Mouse (Mus musculus) heart, adult 2 months (tissue): ENCODE measurements around the gene Hist1h2bb. TPM values are rescaled to one million over a fixed set of nuclear protein-coding genes. Genes with fewer than 3 reads are reported as not detected.

ENCODE experiments used
- DNase-seq, 2 experiments: peaks; one replicate each; pipeline ENCODE4 v3.0.0; 2021
- H3K27ac ChIP-seq: fragments of 200-600 bp; 2 replicates; pipeline ENCODE4 v1.8.1; 2022
- H3K27me3 ChIP-seq: fragments of 200-500 bp; 2 replicates; pipeline ENCODE4 v1.6.1; 2012; ENCODE audit warnings: mild to moderate bottlenecking, low read length, inconsistent platforms, mixed read lengths; ENCODE audit not compliant: control insufficient read depth, insufficient read depth
- H3K36me3 ChIP-seq: fragments of 200-500 bp; 2 replicates; pipeline ENCODE4 v1.6.1; 2012; ENCODE audit warnings: low read length, inconsistent platforms; ENCODE audit not compliant: control insufficient read depth, insufficient read depth
- H3K4me1 ChIP-seq: fragments of 200-500 bp; 2 replicates; pipeline ENCODE4 v1.6.1; 2011; ENCODE audit warnings: low read length; ENCODE audit not compliant: control insufficient read depth, insufficient read depth
- H3K4me3 ChIP-seq: fragments of 200-600 bp; 2 replicates; pipeline ENCODE4 v1.8.1; 2022
- H3K79me2 ChIP-seq: fragments of 200-500 bp; replicated peaks from 2 replicates; pipeline ENCODE4 v1.6.1; 2012; ENCODE audit warnings: mild to moderate bottlenecking, inconsistent platforms, low read length, moderate library complexity, mixed read lengths; ENCODE audit not compliant: control insufficient read depth, insufficient read depth
- H3K9ac ChIP-seq: fragments of 200-500 bp; 2 replicates; pipeline ENCODE4 v1.6.1; 2012; ENCODE audit warnings: low read depth, mild to moderate bottlenecking, control low read depth, inconsistent platforms, low read length, mixed read lengths
- CTCF ChIP-seq: fragments of 200-600 bp; IDR thresholded peaks from 2 replicates; pipeline ENCODE4 v1.8.1; 2022; ENCODE audit warnings: antibody characterized with exemption, mild to moderate bottlenecking, moderate library complexity
- EP300 ChIP-seq: fragments of 200-500 bp; IDR thresholded peaks from 2 replicates; pipeline ENCODE4 v1.6.1; 2011; ENCODE audit warnings: low read depth, low read length, control low read depth; ENCODE audit not compliant: insufficient read depth
- POLR2A ChIP-seq: fragments of 200-500 bp; IDR thresholded peaks from 2 replicates; pipeline ENCODE4 v1.6.1; 2011; ENCODE audit warnings: mild to moderate bottlenecking, low read depth, low read length, control low read depth; ENCODE audit not compliant: insufficient read depth
- WGBS: fragments of 180-500 bp; shearing (Covaris S2); methylation state at CpG from one replicate; pipeline ENCODE4 v1.1.7; 2018; 5-methylcytosine and 5-hydroxymethylcytosine counted together
- intact Hi-C: fragments of 180-260 bp; cut with DNase I; formaldehyde crosslinking; loops from one replicate; pipeline ENCODE4 v1.15.1; 2025
- polyA plus RNA-seq: library from polyadenylated mRNA; depleted of rRNA; stranded (reverse); fragments of >200 nt; gene quantifications from 2 replicates; pipeline ENCODE4 v1.2.3, GENCODE M21; 2012
- total RNA-seq, 2 experiments: library from RNA; stranded (reverse); gene quantifications; 2 replicates each; pipeline ENCODE4 v1.2.3; 2021

Hist1h2bb gene
- total and polyA plus RNA-seq, 3 experiments, result 0.47 to 4.9 (median 3.2) TPM

GRCm38 (mm10) chr13:23739922-23740252 lies 6.6 kb upstream of the Hist1h2bb start:
- intact Hi-C loops, result loop anchor here (1.0 to 10.0 kb wide), 4 partner anchors 42 to 1985 kb away; partner anchors contain the start of genes Hist1h2af, Hist1h2ak, Hist1h2bn and Hist1h4c
- Histone ChIP-seq H3K27me3 (no peaks in the 10 kb centered on the region), H3K9ac (peak overlapping the region; percentile 85), H3K79me2 (no peaks in the 10 kb centered on the region), H3K4me3 (peak overlapping the region; percentile 89), H3K36me3 (peaks cover 18% of the 10 kb centered on the region), H3K27ac (peak overlapping the region; percentile 96), H3K4me1 (peaks cover 1% of the 10 kb centered on the region; the same call in 1 of the 2 replicates)
- no peak for DNase-seq
- 0% methylated on average over 14 of the region's 14 CpGs for WGBS
- TF ChIP-seq EP300 (no peak), CTCF (no peak), POLR2A (no peak; the same call in 1 of the 2 replicates)

GRCm38 (mm10) chr13:23740256-23740840 lies 6.2 kb upstream of the Hist1h2bb start:
- WGBS, result 25% methylated on average over 13 of the region's 13 CpGs
- TF ChIP-seq CTCF, result no peak
- TF ChIP-seq EP300, result no peak
- no peak for TF ChIP-seq POLR2A
- no peaks in the 10 kb centered on the region for H3K79me2 ChIP-seq
- H3K27ac ChIP-seq, result peak overlapping the region; percentile 96
- no peaks in the 10 kb centered on the region for H3K27me3 ChIP-seq
- DNase-seq, result no peak
- H3K4me3 ChIP-seq, result peak overlapping the region; percentile 89
- peak overlapping the region; percentile 85 for H3K9ac ChIP-seq
- intact Hi-C loops, result loop anchor here (5.0 kb wide), 2 partner anchors 158 to 208 kb away; partner anchors contain the start of genes Hist1h2af, Hist1h4d and Hist1h4h
- H3K4me1 ChIP-seq, result peaks cover 1% of the 10 kb centered on the region; the same call in 1 of the 2 replicates
- peaks cover 18% of the 10 kb centered on the region for H3K36me3 ChIP-seq

GRCm38 (mm10) chr13:23740910-23741309 lies 5.6 kb upstream of the Hist1h2bb start:
- H3K4me1 ChIP-seq, result peaks cover 2% of the 10 kb centered on the region
- TF ChIP-seq EP300, result no peak
- no peak for TF ChIP-seq POLR2A
- no peak for TF ChIP-seq CTCF
- WGBS, result 58% methylated on average over 5 of the region's 5 CpGs
- DNase-seq, result no peak
- H3K27me3 ChIP-seq, result no peaks in the 10 kb centered on the region
- no peak overlapping the region for H3K27ac ChIP-seq
- peak overlapping the region; percentile 89; the same call in 1 of the 2 replicates for H3K4me3 ChIP-seq
- H3K36me3 ChIP-seq, result peaks cover 18% of the 10 kb centered on the region
- no peaks in the 10 kb centered on the region for H3K79me2 ChIP-seq
- H3K9ac ChIP-seq, result no peak overlapping the region
- intact Hi-C loops, result loop anchor here (5.0 kb wide), 2 partner anchors 159 to 209 kb away; partner anchors contain the start of genes Hist1h2af, Hist1h4d and Hist1h4h

- no peak overlapping the region for H3K27ac ChIP-seq
- DNase-seq, result no peak
- intact Hi-C loops, result loop anchor here (5.0 kb wide), 2 partner anchors 160 to 210 kb away; partner anchors contain the start of genes Hist1h2af, Hist1h4d and Hist1h4h
- peaks cover 3% of the 10 kb centered on the region for H3K4me1 ChIP-seq
- no peak overlapping the region for H3K9ac ChIP-seq
- TF ChIP-seq EP300 (no peak), CTCF (no peak), POLR2A (no peak)
- H3K79me2 ChIP-seq, result no peaks in the 10 kb centered on the region
- H3K4me3 ChIP-seq, result no peak overlapping the region
- no peaks in the 10 kb centered on the region for H3K27me3 ChIP-seq
- peaks cover 18% of the 10 kb centered on the region for H3K36me3 ChIP-seq
These were observed 4.5 kb upstream of the Hist1h2bb start for GRCm38 (mm10) chr13:23742007-23742406.

GRCm38 (mm10) chr13:23743215-23743614 lies 3.3 kb upstream of the Hist1h2bb start:
- H3K4me1 ChIP-seq, result peaks cover 4% of the 10 kb centered on the region
- intact Hi-C loops, result loop anchor here (5.0 kb wide), 2 partner anchors 161 to 211 kb away; partner anchors contain the start of genes Hist1h2af, Hist1h4d and Hist1h4h
- no peak for DNase-seq
- H3K9ac ChIP-seq, result no peak overlapping the region
- 83% methylated on average over 5 of the region's 5 CpGs for WGBS
- TF ChIP-seq POLR2A, result no peak
- no peak for TF ChIP-seq CTCF
- TF ChIP-seq EP300, result no peak
- H3K36me3 ChIP-seq, result peaks cover 13% of the 10 kb centered on the region
- H3K27me3 ChIP-seq, result no peaks in the 10 kb centered on the region
- H3K4me3 ChIP-seq, result no peak overlapping the region
- H3K27ac ChIP-seq, result no peak overlapping the region
- no peaks in the 10 kb centered on the region for H3K79me2 ChIP-seq

- no peak for DNase-seq
- Histone ChIP-seq H3K4me1 (peaks cover 4% of the 10 kb centered on the region), H3K79me2 (no peaks in the 10 kb centered on the region), H3K4me3 (no peak overlapping the region), H3K27ac (no peak overlapping the region), H3K9ac (no peak overlapping the region), H3K27me3 (no peaks in the 10 kb centered on the region), H3K36me3 (peaks cover 13% of the 10 kb centered on the region)
- intact Hi-C loops, result loop anchor here (5.0 kb wide), 2 partner anchors 162 to 212 kb away; partner anchors contain the start of genes Hist1h2af, Hist1h4d and Hist1h4h
- no peak for TF ChIP-seq EP300
- TF ChIP-seq CTCF, result no peak
- no peak for TF ChIP-seq POLR2A
- WGBS, result 56% methylated on average over 4 of the region's 4 CpGs
These were observed 2.6 kb upstream of the Hist1h2bb start for GRCm38 (mm10) chr13:23743963-23744362.
